ENCODE assay signal across 22 mouse cellular contexts in the genomic region with DNA sequence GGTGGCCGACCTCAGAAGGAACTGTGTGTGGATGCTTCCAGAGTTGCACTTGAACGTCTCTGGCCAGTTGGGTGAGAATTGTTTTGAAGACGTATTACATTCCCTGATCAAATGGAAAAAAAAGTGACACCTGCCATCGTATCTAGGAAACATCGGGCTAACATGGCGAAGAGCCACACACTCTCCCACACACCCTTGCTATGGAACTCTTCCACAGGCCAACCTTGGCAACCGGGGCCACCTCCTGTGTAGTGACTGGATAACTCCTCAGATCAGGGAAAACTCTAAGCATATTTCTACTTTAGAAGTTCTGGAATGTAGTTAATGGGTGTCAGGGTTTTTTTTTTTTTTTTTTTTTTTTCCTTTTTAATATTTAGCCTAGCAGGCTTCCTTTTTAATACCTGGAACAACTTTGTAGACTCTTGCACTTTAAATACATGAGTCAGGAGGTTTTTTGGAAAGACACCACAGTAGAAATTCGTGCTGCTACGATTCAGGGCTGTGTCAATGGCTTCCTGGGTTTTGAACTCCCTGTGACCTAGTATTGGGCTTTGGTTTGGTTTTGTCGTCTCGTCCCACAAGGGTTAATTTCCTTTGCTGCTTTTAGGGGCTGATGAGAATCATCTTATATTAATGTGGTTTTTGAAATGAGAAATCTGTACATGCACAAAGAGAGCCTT.
DNase-seq lines count a peak whose midpoint lies in the region; ATAC-seq and TF ChIP-seq lines count a peak whose summit lies in the region.
"Had no signal": no experiment of that assay in that cellular context is flagged by ENCODE, and none has a peak within 500 bp of the region (broad histone marks: within the 10 kb centered on the region; RNA-seq: fewer than 3 reads in every experiment).

No protein-coding gene starts in this region.

- no peaks in the 10 kb centered on the region for H3K4me1 ChIP-seq in liver, adult 2 months (ENCODE audit: control insufficient read depth, insufficient read depth, low read length)
- H3K4me1 ChIP-seq: forebrain, embryonic 12.5 days; liver, embryonic 13.5 days; stomach, embryonic 15.5 days had no signal

- H3K4me3 ChIP-seq in gastrocnemius, adult 2 months: no peak overlapping the region
- no peak overlapping the region for H3K4me3 ChIP-seq in liver, adult 2 months (ENCODE audit: insufficient read depth, low read depth, low read length)
- H3K4me3 ChIP-seq: embryonic facial prominence, embryonic 12.5 days; forebrain, embryonic 12.5 days; heart, embryonic 15.5 days; hindbrain, embryonic 13.5 days; limb, embryonic 12.5 days; liver, embryonic 13.5 days; stomach, embryonic 15.5 days had no signal

- H3K79me2 ChIP-seq in liver, adult 2 months (ENCODE audit: control insufficient read depth, insufficient read depth, low read length): no peaks in the 10 kb centered on the region

- H3K9ac ChIP-seq in liver, adult 2 months (ENCODE audit: low read depth, low read length): no peak overlapping the region
- H3K9ac ChIP-seq: embryonic facial prominence, embryonic 12.5 days; forebrain, embryonic 12.5 days; heart, embryonic 15.5 days; hindbrain, embryonic 13.5 days; limb, embryonic 12.5 days; liver, embryonic 13.5 days; stomach, embryonic 15.5 days had no signal

- H3K27me3 ChIP-seq in liver, adult 2 months (ENCODE audit: control insufficient read depth, insufficient read depth, low read length): no peaks in the 10 kb centered on the region
- H3K27me3 ChIP-seq: CH12.LX; embryonic facial prominence, embryonic 12.5 days; forebrain, embryonic 12.5 days; heart, embryonic 15.5 days; hindbrain, embryonic 13.5 days; limb, embryonic 12.5 days; liver, embryonic 13.5 days; stomach, embryonic 15.5 days had no signal

- ATAC-seq in CD4-positive, CD25-positive, alpha-beta regulatory T cell, adult 4 months: no peak
- ATAC-seq: activated CD4-positive, CD25-positive, alpha-beta regulatory T cell, adult 4 months had no signal

- TF ChIP-seq CTCF in gastrocnemius, adult 2 months (IDR thresholded peaks at IDR 0.05): no peak
- no peak for TF ChIP-seq CTCF in liver, adult 2 months (IDR thresholded peaks at IDR 0.05; ENCODE audit: low read depth, low read length)

- DNase-seq in gastrocnemius, adult 2 months: peak; percentile 63
- DNase-seq in gastrocnemius, postnatal 10 days: no peak
- peak; percentile 7 for DNase-seq in liver, adult 2 months (ENCODE audit: extremely low read depth, low read depth, low spot score)
- DNase-seq in liver: no peak
- DNase-seq in kidney, postnatal 14 days: peak; percentile 65
- no peak for DNase-seq in adrenal gland, adult 2 months
- DNase-seq: adrenal gland, postnatal 10 days; heart, postnatal 36 days; liver, embryonic 13.5 days; lung, adult 2 months; lung, postnatal 14 days; thymus, postnatal 25 days had no signal

- TF ChIP-seq POLR2A in liver, adult 2 months (IDR thresholded peaks at IDR 0.05; ENCODE audit: extremely low read depth, insufficient read depth, low read length): no peak

- H3K27ac ChIP-seq in gastrocnemius, adult 2 months: no peak overlapping the region
- H3K27ac ChIP-seq in liver, adult 2 months (replicated peaks; ENCODE audit: insufficient read depth, low read depth, low read length): no peak overlapping the region
- H3K27ac ChIP-seq: embryonic facial prominence, embryonic 12.5 days; forebrain, embryonic 12.5 days; heart, embryonic 15.5 days; hindbrain, embryonic 13.5 days; limb, embryonic 12.5 days; liver, embryonic 13.5 days; stomach, embryonic 15.5 days had no signal

- 77% methylated on average over 11 of the region's 11 CpGs for WGBS in liver, adult 2 months

- H3K36me3 ChIP-seq in liver, adult 2 months (ENCODE audit: control insufficient read depth, insufficient read depth, low read length): no peaks in the 10 kb centered on the region
- H3K36me3 ChIP-seq: embryonic facial prominence, embryonic 12.5 days; forebrain, embryonic 12.5 days; G1E; heart, embryonic 15.5 days; hindbrain, embryonic 13.5 days; limb, embryonic 12.5 days; liver, embryonic 13.5 days; stomach, embryonic 15.5 days had no signal

- intact Hi-C loops in gastrocnemius, adult 2 months (cut with DNase I): no loop called here

Comparison
In these comparisons a context has a peak if more than half of its experiments do, and no peak if none do; other contexts are left out.
1. DNase-seq: peak in gastrocnemius, adult 2 months (single experiment), liver, adult 2 months (single experiment) and kidney, postnatal 14 days (single experiment); none in gastrocnemius, postnatal 10 days (single experiment), liver (single experiment) and adrenal gland, adult 2 months (single experiment).